Mouse (Mus musculus): Measurements from ENCODE around the gene Camta1.

The Camta1 gene

GRCm38 (mm10) chr4:151137701-151138100 is 724.0 kb downstream of the Camta1 start:
- no peak for DNase-seq

- no peak for DNase-seq
Observed at GRCm38 (mm10) chr4:151135491-151135890, 726.2 kb downstream of the Camta1 start.

DNA sequence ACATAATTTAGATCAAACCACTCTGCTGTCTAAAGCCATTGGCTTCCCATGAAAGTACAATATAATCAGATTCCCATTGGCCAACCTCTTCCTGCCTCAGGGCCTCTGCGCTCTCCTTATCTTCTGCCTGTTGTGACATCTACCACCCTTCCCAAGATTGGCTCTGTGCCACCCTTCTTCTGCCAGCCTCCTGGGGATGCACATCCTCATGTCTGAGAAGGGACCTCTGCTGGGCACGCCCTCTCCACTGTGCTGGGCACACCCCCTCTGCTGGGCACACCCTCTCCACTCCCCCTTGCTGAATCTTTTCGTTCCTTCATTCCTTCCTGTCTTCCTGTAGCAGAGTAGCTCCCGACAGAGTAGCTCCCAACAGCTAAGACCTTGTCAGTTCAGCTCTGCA is 727.9 kb downstream of the Camta1 start:
- DNase-seq: no peak

GRCm38 (mm10) chr4:151132493-151132892 is 729.2 kb downstream of the Camta1 start:
- no peak for DNase-seq

DNA sequence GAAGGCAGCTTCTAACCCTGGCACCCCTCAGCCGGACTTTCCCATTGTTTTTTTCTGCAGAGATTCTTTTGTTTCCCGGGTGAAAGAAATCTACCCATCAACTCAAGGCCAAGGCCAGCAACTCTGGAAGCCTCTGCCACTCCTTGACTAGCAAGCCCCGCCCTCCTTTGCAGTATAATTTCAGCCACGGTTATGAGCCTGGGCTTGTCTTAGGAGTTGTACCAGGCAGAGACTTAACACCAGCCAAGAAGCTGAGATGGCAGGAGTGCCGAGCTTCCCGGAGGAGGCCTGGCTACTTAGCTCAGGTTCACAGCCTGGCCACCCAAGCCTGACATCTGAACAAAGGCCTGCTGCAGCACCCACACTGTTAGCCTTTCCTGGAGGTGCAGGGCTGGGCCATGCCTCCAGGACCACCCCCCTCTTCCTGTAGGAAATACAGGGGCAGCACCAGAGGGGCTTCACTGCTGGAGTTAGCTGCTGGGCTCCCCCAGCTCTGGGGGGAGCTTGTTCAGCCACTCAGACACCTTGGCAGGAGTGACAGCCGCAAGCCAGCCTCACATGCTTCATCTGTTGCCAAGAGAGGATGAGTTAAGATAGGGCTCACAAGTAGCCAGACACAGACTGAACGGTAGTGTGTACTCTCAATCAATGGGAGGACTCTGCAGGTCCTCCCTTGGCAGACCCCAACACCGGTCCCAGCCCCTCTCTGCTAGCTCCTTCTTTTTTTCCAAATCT is 730.8 kb downstream of the Camta1 start:
- DNase-seq: no peak

DNA sequence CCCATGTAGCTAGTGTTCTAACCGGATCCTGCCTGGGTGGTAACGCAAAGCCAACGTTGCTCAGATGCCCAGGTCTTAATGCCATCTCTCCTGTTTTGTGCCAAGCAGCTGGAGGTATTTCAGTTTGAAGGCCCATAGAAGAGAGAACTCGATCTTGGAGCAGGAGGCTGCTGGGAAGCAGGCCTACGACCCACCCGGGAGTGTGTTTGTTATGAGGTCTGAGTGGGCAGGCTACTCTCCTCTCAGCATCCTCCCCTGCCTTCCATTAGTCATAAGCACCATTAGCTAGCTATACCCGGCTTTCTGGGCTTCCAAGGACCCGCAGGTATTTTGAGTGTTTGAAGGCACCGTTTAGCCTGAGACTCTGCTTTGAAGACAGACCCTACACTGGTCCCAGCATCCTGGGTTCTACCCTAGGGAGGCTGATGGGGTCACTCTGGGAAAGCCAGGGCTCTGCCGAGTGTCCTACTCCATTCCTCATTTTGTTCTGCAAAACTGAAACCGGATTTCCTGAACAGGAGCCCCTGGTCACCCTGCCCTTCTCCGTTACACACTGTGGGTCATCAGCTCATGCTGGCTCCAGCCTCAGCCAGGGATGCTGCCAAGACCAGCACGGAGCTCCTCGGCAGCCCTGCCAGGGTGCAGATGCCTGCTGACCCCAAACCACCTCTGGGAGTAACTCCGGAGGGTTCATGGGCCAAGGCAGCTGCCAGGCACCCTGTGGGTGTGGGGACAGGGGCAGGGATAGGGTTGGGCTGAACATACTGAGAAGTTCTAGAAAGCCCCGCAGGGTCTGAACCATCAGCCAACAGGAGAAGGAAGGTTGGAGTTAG is 731.7 kb downstream of the Camta1 start:
- no peak for DNase-seq

DNA sequence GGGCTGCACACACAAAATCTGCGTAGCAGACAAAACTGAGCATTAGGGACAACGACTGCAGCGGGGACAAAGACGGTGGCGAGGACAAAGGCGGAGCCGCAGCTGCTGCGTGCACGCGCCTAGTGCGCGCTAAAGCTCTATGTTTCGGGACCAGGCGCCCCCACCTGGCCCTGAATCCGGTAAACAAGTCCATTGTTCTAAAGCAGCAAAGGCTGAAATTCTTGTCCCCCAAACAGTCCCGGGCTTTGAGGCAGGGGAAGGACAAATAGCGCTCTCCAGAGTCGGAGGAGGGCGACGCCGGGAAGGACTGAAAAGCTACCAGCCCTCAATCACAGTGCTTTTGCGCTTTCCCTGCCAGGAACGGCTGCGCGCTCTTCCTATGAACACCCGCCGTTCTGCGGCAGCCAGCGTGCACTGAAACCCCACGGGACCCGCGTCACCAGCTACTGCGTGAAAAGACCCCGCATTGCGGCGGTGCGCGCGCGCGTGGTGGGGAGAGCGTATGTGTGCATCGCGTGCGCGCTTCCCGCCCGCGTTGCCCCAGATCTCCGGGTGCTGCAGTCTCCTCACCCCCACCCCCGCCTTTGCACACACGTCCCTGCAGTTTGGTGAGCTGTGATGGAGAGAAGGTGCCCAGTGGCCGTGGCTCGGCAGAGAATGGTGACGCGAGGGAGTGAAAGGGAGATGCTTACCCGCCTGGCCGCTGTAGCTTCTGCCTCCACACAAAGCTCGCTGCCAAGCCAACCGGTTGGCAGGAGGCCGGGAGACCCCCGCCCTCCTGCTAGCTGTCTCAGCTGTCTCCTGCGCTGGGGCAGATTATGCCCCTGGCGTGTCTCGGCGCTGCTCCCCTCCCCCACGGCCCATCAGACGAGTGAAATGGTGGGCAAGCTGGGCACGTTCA is 732.8 kb downstream of the Camta1 start:
- no peak for DNase-seq

DNA sequence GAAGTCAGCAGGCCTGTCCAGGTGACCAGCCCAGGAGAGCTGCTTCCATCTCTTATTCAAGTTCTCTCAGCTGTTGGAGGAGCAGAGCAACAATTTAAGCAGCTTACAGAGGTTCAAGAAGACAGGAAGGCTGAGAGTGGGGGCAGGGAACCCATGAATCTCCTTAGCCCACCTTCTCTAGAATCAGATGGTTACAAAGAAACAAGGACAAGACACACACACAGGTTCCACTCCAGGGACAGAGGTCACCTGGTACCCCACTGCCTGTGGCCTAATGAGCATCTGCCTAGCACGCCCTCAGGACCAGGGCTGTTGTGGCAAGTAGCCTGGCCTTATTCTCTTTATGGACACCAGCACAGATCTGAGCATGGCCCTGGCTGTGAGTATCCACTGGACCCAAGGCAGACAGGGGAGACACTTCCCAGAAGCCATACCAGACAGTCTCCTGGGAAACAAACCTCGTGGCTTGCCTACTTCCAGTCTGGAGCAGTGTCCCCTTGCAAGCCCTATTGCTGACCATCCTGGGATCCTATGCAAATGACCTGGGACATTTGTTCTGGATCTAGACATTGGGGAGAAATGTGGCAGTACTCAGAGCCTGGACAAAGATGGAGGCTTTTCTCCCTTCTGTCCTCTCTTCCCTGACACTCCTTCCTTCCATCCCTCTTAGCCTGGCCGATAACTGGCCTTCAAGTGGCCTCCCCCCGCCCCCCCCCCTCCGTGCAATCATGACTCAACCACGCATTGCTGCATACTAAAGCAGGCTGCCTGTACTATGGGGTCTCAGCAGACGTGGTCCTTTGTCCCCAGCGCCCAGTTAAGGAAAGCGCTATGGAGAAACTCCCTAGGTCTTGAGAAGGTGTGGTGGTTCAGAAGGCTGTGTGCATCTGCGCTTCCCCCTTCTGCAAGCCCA is 733.8 kb downstream of the Camta1 start:
- no peak for DNase-seq

DNA sequence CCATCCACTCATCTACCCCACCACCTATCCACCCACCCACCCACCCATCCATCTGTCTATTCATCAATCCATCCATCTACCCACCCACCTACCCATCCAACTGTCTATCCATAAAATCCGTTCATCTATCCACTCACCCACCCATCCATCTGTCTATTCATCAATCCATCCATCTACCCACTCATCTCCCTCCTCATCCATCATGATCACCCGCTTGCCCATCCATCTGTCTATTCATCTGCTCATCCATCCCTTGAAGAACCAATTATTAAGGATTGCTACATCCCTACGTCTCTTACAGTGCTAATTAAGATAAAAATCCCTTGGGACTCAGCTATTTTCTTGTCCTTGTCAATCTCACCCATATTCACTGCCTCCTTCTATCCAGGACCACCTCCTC is 742.8 kb downstream of the Camta1 start:
- DNase-seq: no peak

- no peak for DNase-seq
Observed at GRCm38 (mm10) chr4:151114574-151114973, 747.1 kb downstream of the Camta1 start.

- no peak for DNase-seq
Observed at GRCm38 (mm10) chr4:151111226-151111625, 750.5 kb downstream of the Camta1 start.

- DNase-seq: no peak
Observed at GRCm38 (mm10) chr4:151108834-151109241, 752.8 kb downstream of the Camta1 start.

GRCm38 (mm10) chr4:151108028-151108771 is 753.5 kb downstream of the Camta1 start:
- DNase-seq: peak; percentile 58 to 78

DNA sequence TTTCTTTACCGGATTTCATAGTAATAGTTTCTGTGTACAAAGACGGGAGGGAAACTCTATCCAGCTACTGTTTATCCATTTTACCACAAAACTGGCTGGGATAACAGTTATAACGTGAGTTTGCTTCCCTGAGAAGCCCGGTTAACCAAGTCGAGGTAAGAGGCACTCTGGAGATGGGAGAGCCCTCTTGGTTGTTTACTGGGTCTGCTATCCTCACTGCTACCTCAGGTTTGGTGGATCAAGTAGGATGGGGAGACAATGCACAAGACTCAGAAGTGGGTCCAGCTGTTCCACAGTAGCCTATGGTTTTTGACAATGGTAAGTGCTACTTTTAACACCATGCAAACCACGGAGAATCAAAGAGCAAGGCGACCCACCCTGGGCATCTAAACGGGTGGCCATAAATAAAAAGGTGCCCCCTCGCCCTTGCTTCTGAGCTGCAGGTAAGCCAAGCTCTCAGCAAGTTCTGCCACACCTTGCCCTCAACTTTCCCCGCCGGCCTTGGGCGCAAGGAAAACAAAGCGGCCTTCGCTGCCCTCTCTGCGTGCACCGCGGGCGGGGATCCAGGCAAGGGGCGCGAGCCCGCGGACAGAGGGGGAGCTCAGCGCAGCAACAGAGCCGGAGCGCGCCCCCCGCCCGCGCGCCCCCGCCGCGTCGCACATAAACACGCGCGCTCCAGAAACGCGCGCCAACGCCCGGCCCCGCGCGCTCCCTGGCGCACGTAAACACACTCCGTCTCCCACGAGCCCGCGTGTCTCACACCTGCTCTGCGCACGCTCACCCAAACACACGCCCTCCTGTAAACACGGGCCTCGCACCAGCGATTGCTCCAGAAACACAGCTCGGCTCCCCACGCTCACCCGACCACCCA is 754.3 kb downstream of the Camta1 start:
- no peak for DNase-seq

GRCm38 (mm10) chr4:151106468-151106867 is 755.2 kb downstream of the Camta1 start:
- DNase-seq: no peak

- DNase-seq: no peak
Observed at GRCm38 (mm10) chr4:151105886-151106285, 755.8 kb downstream of the Camta1 start.

GRCm38 (mm10) chr4:151104147-151104546 is 757.5 kb downstream of the Camta1 start:
- DNase-seq: no peak

- no peak for DNase-seq
Observed at GRCm38 (mm10) chr4:151103646-151104045, 758.0 kb downstream of the Camta1 start.

DNA sequence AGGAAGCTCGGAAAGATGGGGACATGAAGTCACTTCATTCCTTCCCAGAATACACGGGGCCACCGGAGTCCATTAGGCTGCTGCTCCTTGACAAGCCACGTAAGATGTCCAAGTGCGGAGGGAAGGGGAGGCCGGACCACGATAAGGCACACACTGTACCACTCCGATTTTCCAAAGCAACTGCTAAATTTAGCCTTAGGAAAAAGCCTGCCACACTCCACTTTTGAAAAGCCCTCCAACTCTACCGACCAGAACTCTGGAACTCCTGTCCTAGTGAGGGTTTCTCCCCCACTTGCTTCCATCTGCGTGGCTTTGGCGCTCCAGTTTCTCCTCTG is 764.6 kb downstream of the Camta1 start:
- no peak for DNase-seq
